Mouse (Mus musculus): Measurements from ENCODE around the gene Col6a3. TPM values are rescaled to one million over a fixed set of nuclear protein-coding genes. Genes with fewer than 3 reads are reported as not detected.

The Col6a3 gene
- polyA plus RNA-seq, 1 experiment from 2014 or later: 43.1 TPM

GRCm38 (mm10) chr1:90770027-90770426 is 73.7 kb downstream of the Col6a3 start:
- H3K4me3 ChIP-seq (ENCODE audit: low read length): no peak overlapping the region
- no peak for ATAC-seq (ENCODE audit: low FRiP score, low TSS enrichment)
- H3K27me3 ChIP-seq (ENCODE audit: insufficient read depth, low read length): no peaks in the 10 kb centered on the region
- 82% methylated on average over 7 of the region's 7 CpGs for WGBS
- no peaks in the 10 kb centered on the region for H3K9me3 ChIP-seq (ENCODE audit: low read length)
- no peak overlapping the region for H3K9ac ChIP-seq (replicated peaks; ENCODE audit: low read length)
- H3K36me3 ChIP-seq (ENCODE audit: insufficient read depth, low read length): 0 out of 2 replicates have a peak, but pooled peaks cover 3% of the 10 kb centered on the region
- H3K4me2 ChIP-seq (replicated peaks; ENCODE audit: low read depth, low read length): no peak overlapping the region
- H3K4me1 ChIP-seq (ENCODE audit: insufficient read depth, low read length): no peaks in the 10 kb centered on the region; the same call in 1 of the 2 replicates
- H3K27ac ChIP-seq (ENCODE audit: low read length): no peak overlapping the region

GRCm38 (mm10) chr1:90769301-90769700 is 74.5 kb downstream of the Col6a3 start:
- Histone ChIP-seq H3K4me1 (ENCODE audit: insufficient read depth, low read length) (no peaks in the 10 kb centered on the region; the same call in 1 of the 2 replicates), H3K9me3 (ENCODE audit: low read length) (no peaks in the 10 kb centered on the region), H3K4me3 (ENCODE audit: low read length) (no peak overlapping the region), H3K36me3 (ENCODE audit: insufficient read depth, low read length) (0 out of 2 replicates have a peak, but pooled peaks cover 3% of the 10 kb centered on the region), H3K27ac (ENCODE audit: low read length) (no peak overlapping the region), H3K4me2 (replicated peaks; ENCODE audit: low read depth, low read length) (no peak overlapping the region), H3K9ac (replicated peaks; ENCODE audit: low read length) (no peak overlapping the region), H3K27me3 (ENCODE audit: insufficient read depth, low read length) (no peaks in the 10 kb centered on the region)
- WGBS: 55% methylated on average over 7 of the region's 7 CpGs
- ATAC-seq (ENCODE audit: low FRiP score, low TSS enrichment): no peak

- H3K4me3 ChIP-seq (ENCODE audit: low read length): no peak overlapping the region
- peak; percentile 87 for ATAC-seq (ENCODE audit: low FRiP score, low TSS enrichment)
- H3K27ac ChIP-seq (ENCODE audit: low read length): peak overlapping the region; percentile 55
- no peak overlapping the region for H3K4me2 ChIP-seq (replicated peaks; ENCODE audit: low read depth, low read length)
- WGBS: 37% methylated on average over 4 of the region's 4 CpGs
- H3K4me1 ChIP-seq (ENCODE audit: insufficient read depth, low read length): peaks cover 5% of the 10 kb centered on the region; the same call in 1 of the 2 replicates
- H3K27me3 ChIP-seq (ENCODE audit: insufficient read depth, low read length): no peaks in the 10 kb centered on the region
- H3K9me3 ChIP-seq (ENCODE audit: low read length): no peaks in the 10 kb centered on the region
- no peaks in the 10 kb centered on the region for H3K36me3 ChIP-seq (ENCODE audit: insufficient read depth, low read length)
- no peak overlapping the region for H3K9ac ChIP-seq (replicated peaks; ENCODE audit: low read length)
Measured at GRCm38 (mm10) chr1:90758091-90758673, 85.6 kb downstream of the Col6a3 start.

DNA sequence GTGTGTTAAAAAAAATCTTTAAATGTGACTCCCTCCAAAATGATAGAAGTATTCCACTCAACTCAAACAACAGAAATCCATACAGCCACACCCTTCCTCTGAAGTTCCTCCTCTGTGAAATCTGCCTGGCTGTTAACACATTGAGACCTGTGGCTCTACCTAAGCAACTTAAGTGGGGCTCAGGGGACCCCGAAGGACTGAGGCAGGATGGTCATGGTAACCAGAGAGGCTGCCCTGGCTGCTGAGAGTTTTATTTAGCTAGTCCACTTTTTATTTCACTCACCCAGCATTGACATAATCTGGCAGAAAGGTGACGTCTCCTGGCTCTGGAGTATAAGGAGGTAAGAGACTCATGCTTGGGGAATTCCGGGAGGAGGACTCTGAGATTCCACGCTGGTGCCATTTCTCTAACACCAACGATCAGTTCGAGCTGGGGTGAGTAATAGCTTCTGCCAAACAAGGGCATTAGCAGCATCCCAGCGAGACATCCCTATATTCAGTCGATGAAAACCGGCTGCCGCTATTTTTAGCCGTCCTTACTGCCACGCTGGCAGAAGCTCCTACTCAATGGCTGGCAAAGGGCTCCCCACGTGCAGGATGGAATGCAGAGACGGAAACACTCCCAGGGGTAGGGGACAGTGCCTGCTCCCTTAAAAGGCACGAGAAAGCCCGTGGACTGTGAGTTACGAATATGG is 89.8 kb downstream of the Col6a3 start:
- Histone ChIP-seq H3K4me1 (ENCODE audit: insufficient read depth, low read length) (peaks cover 3% of the 10 kb centered on the region; the same call in 1 of the 2 replicates), H3K4me2 (replicated peaks; ENCODE audit: low read depth, low read length) (no peak overlapping the region), H3K9ac (replicated peaks; ENCODE audit: low read length) (no peak overlapping the region), H3K9me3 (ENCODE audit: low read length) (no peaks in the 10 kb centered on the region), H3K36me3 (ENCODE audit: insufficient read depth, low read length) (no peaks in the 10 kb centered on the region), H3K27ac (ENCODE audit: low read length) (peak overlapping the region; percentile 3; the same call in 1 of the 2 replicates), H3K27me3 (ENCODE audit: insufficient read depth, low read length) (no peaks in the 10 kb centered on the region), H3K4me3 (ENCODE audit: low read length) (no peak overlapping the region)
- 46% methylated on average over 17 of the region's 17 CpGs for WGBS
- ATAC-seq (ENCODE audit: low FRiP score, low TSS enrichment): no peak

DNA sequence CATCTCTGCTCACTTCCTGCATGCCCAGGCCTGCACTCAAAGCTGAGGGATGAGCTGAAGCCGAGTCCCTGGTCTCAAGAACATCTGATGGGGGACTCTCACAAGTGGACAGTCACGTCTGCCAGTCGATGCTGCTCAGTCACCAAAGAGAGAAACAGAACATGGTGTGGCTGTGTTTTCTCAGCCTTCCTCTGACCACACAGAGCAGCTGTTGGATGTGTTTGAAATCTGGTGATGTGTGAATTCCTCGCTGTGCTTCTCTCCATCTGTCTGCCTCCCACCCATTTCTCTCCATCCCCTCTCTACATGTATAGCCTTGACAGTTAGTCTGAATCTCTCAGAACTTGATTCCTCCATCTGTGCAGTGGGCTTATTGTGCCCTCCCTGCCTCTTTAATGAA is 92.5 kb downstream of the Col6a3 start:
- Histone ChIP-seq H3K4me3 (ENCODE audit: low read length) (no peak overlapping the region), H3K4me1 (ENCODE audit: insufficient read depth, low read length) (no peaks in the 10 kb centered on the region; the same call in 1 of the 2 replicates), H3K36me3 (ENCODE audit: insufficient read depth, low read length) (no peaks in the 10 kb centered on the region), H3K27ac (ENCODE audit: low read length) (no peak overlapping the region), H3K9ac (replicated peaks; ENCODE audit: low read length) (no peak overlapping the region), H3K27me3 (ENCODE audit: insufficient read depth, low read length) (no peaks in the 10 kb centered on the region), H3K9me3 (ENCODE audit: low read length) (no peaks in the 10 kb centered on the region), H3K4me2 (replicated peaks; ENCODE audit: low read depth, low read length) (no peak overlapping the region)
- 54% methylated on average over 4 of the region's 4 CpGs for whole genome bisulfite sequencing
- ATAC-seq (ENCODE audit: low FRiP score, low TSS enrichment): no peak

DNA sequence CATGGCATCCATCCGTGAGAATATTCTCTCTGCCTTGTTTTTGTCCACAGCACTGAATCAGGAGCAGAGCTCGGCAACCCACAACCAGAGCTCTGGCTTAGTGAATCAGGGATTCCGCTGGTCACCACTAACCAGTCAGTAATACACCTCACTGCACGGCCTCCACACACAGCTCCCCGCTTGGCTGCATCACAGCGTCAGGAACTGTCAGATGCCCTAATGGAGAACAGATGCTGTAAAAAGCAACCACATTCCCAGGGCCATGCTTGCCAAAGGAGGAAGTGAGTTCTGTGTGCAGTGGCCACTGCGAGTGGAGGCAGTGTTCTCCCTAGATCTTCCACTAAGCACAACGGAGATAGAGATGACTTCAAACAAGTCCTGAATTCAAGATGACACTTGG is 93.6 kb downstream of the Col6a3 start:
- H3K36me3 ChIP-seq (ENCODE audit: insufficient read depth, low read length): no peaks in the 10 kb centered on the region
- no peak overlapping the region for H3K4me2 ChIP-seq (replicated peaks; ENCODE audit: low read depth, low read length)
- 29% methylated on average over 8 of the region's 8 CpGs for WGBS
- H3K9me3 ChIP-seq (ENCODE audit: low read length): no peaks in the 10 kb centered on the region
- H3K4me3 ChIP-seq (ENCODE audit: low read length): no peak overlapping the region
- peak; percentile 70; the same call in 1 of the 2 replicates for ATAC-seq (ENCODE audit: low FRiP score, low TSS enrichment)
- no peak overlapping the region for H3K27ac ChIP-seq (ENCODE audit: low read length)
- H3K9ac ChIP-seq (replicated peaks; ENCODE audit: low read length): no peak overlapping the region
- no peaks in the 10 kb centered on the region for H3K27me3 ChIP-seq (ENCODE audit: insufficient read depth, low read length)
- peaks cover 2% of the 10 kb centered on the region; the same call in 1 of the 2 replicates for H3K4me1 ChIP-seq (ENCODE audit: insufficient read depth, low read length)

- Histone ChIP-seq H3K4me2 (replicated peaks; ENCODE audit: low read depth, low read length) (no peak overlapping the region), H3K4me3 (ENCODE audit: low read length) (no peak overlapping the region), H3K27me3 (ENCODE audit: insufficient read depth, low read length) (no peaks in the 10 kb centered on the region), H3K4me1 (ENCODE audit: insufficient read depth, low read length) (peaks cover 12% of the 10 kb centered on the region), H3K27ac (ENCODE audit: low read length) (no peak overlapping the region), H3K9ac (replicated peaks; ENCODE audit: low read length) (no peak overlapping the region), H3K36me3 (ENCODE audit: insufficient read depth, low read length) (no peaks in the 10 kb centered on the region), H3K9me3 (ENCODE audit: low read length) (no peaks in the 10 kb centered on the region)
- ATAC-seq (ENCODE audit: low FRiP score, low TSS enrichment): no peak
- WGBS: 80% methylated on average over 4 of the region's 4 CpGs
Measured at GRCm38 (mm10) chr1:90748544-90748943, 95.2 kb downstream of the Col6a3 start.

GRCm38 (mm10) chr1:90743941-90744386 is 99.8 kb downstream of the Col6a3 start:
- WGBS: 5% methylated on average over 14 of the region's 14 CpGs

DNA sequence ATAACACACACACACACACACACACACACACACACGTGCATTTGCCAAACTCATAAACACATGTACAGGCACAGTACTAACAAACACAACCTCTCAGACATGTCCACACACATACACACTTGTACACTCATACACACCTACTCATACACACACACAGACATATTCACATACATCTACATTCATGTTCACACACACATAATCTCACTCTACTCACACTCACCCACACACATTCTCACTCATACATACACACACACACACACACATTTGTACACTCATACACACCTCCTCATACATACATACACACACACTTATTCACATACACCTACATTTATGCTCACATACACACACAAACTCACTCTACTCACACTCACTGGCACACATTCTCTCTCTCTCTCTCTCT is 100.3 kb downstream of the Col6a3 start:
- no peaks in the 10 kb centered on the region for H3K36me3 ChIP-seq (ENCODE audit: insufficient read depth, low read length)
- H3K9me3 ChIP-seq (ENCODE audit: low read length): no peaks in the 10 kb centered on the region
- no peak overlapping the region for H3K4me3 ChIP-seq (ENCODE audit: low read length)
- H3K4me1 ChIP-seq (ENCODE audit: insufficient read depth, low read length): peaks cover 15% of the 10 kb centered on the region
- H3K27me3 ChIP-seq (ENCODE audit: insufficient read depth, low read length): no peaks in the 10 kb centered on the region
- no peak overlapping the region for H3K27ac ChIP-seq (ENCODE audit: low read length)
- peak overlapping the region; percentile 52; the same call in 1 of the 2 replicates for H3K4me2 ChIP-seq (replicated peaks; ENCODE audit: low read depth, low read length)
- WGBS: 64% methylated on average over 1 of the region's 1 CpGs
- no peak for ATAC-seq (ENCODE audit: low FRiP score, low TSS enrichment)
- H3K9ac ChIP-seq (replicated peaks; ENCODE audit: low read length): no peak overlapping the region

More at GRCm38 (mm10) chr1:90743941-90744386, 99.8 kb downstream of the Col6a3 start:
- Histone ChIP-seq H3K4me1 (ENCODE audit: insufficient read depth, low read length) (peaks cover 15% of the 10 kb centered on the region), H3K27me3 (ENCODE audit: insufficient read depth, low read length) (no peaks in the 10 kb centered on the region), H3K36me3 (ENCODE audit: insufficient read depth, low read length) (no peaks in the 10 kb centered on the region), H3K9ac (replicated peaks; ENCODE audit: low read length) (peak overlapping the region; percentile 53), H3K27ac (ENCODE audit: low read length) (peak overlapping the region; percentile 73), H3K4me3 (ENCODE audit: low read length) (peak overlapping the region; percentile 33), H3K4me2 (replicated peaks; ENCODE audit: low read depth, low read length) (peak overlapping the region; percentile 52), H3K9me3 (ENCODE audit: low read length) (no peaks in the 10 kb centered on the region)
- ATAC-seq (ENCODE audit: low FRiP score, low TSS enrichment): peak; percentile 94

GRCm38 (mm10) chr1:90742641-90743040 is 101.1 kb downstream of the Col6a3 start:
- H3K9me3 ChIP-seq (ENCODE audit: low read length): no peaks in the 10 kb centered on the region
- H3K27me3 ChIP-seq (ENCODE audit: insufficient read depth, low read length): no peaks in the 10 kb centered on the region
- no peak for ATAC-seq (ENCODE audit: low FRiP score, low TSS enrichment)
- H3K4me2 ChIP-seq (replicated peaks; ENCODE audit: low read depth, low read length): no peak overlapping the region
- 75% methylated on average over 7 of the region's 7 CpGs for WGBS
- H3K27ac ChIP-seq (ENCODE audit: low read length): no peak overlapping the region
- H3K9ac ChIP-seq (replicated peaks; ENCODE audit: low read length): no peak overlapping the region
- H3K4me1 ChIP-seq (ENCODE audit: insufficient read depth, low read length): peaks cover 19% of the 10 kb centered on the region
- H3K4me3 ChIP-seq (ENCODE audit: low read length): no peak overlapping the region
- no peaks in the 10 kb centered on the region for H3K36me3 ChIP-seq (ENCODE audit: insufficient read depth, low read length)

All from kidney, embryonic 16.5 days (tissue).